Mouse (Mus musculus): ENCODE measurements around the gene Rpl37a.

The Rpl37a gene

GRCm38 (mm10) chr1:72710753-72711653, at the start of gene Rpl37a:
Rpl37a (plus strand) TSS chr1:72711290.
- ATAC-seq (ENCODE audit: low TSS enrichment): peak; percentile 98

- ATAC-seq (ENCODE audit: low TSS enrichment): no peak
Observed at GRCm38 (mm10) chr1:72673070-72673469, 38.0 kb upstream of the Rpl37a start.

- no peak for ATAC-seq (ENCODE audit: low TSS enrichment)
Observed at GRCm38 (mm10) chr1:72696256-72696655, 14.8 kb upstream of the Rpl37a start.

GRCm38 (mm10) chr1:72698651-72699050, 12.4 kb upstream of the Rpl37a start:
- no peak for ATAC-seq (ENCODE audit: low TSS enrichment)

- ATAC-seq (ENCODE audit: low TSS enrichment): no peak
Observed at GRCm38 (mm10) chr1:72700479-72700878, 10.6 kb upstream of the Rpl37a start, which contains the start of gene Ankar. Ankar (minus strand) TSS chr1:72700579.

- ATAC-seq (ENCODE audit: low TSS enrichment): no peak
Observed at GRCm38 (mm10) chr1:72707525-72707924, 3.6 kb upstream of the Rpl37a start.

GRCm38 (mm10) chr1:72711684-72712083, 594 bp downstream of the Rpl37a start:
- no peak for ATAC-seq (ENCODE audit: low TSS enrichment)

- ATAC-seq (ENCODE audit: low TSS enrichment): no peak
Observed at GRCm38 (mm10) chr1:72714547-72714946, 3.5 kb downstream of the Rpl37a start.

GRCm38 (mm10) chr1:72715065-72715464, 4.0 kb downstream of the Rpl37a start:
- no peak for ATAC-seq (ENCODE audit: low TSS enrichment)

- ATAC-seq (ENCODE audit: low TSS enrichment): no peak
Observed at GRCm38 (mm10) chr1:72715593-72716361, 4.7 kb downstream of the Rpl37a start.

- ATAC-seq (ENCODE audit: low TSS enrichment): no peak
Observed at GRCm38 (mm10) chr1:72716421-72716820, 5.3 kb downstream of the Rpl37a start.

- ATAC-seq (ENCODE audit: low TSS enrichment): peak; percentile 66
Observed at GRCm38 (mm10) chr1:72716926-72717325, 5.8 kb downstream of the Rpl37a start.

GRCm38 (mm10) chr1:72717540-72717939, 6.5 kb downstream of the Rpl37a start:
- no peak for ATAC-seq (ENCODE audit: low TSS enrichment)

GRCm38 (mm10) chr1:72718846-72719245, 7.8 kb downstream of the Rpl37a start:
- peak; percentile 83 for ATAC-seq (ENCODE audit: low TSS enrichment)

GRCm38 (mm10) chr1:72720115-72720725, 9.1 kb downstream of the Rpl37a start:
- ATAC-seq (ENCODE audit: low TSS enrichment): no peak

- 0 out of 2 replicates have a peak, but pooled peaks have one; percentile 21 for ATAC-seq (ENCODE audit: low TSS enrichment)
Observed at GRCm38 (mm10) chr1:72722646-72723045, 11.6 kb downstream of the Rpl37a start.

GRCm38 (mm10) chr1:72724354-72724753, 13.3 kb downstream of the Rpl37a start:
- no peak for ATAC-seq (ENCODE audit: low TSS enrichment)

- no peak for ATAC-seq (ENCODE audit: low TSS enrichment)
Observed at GRCm38 (mm10) chr1:72725941-72726340, 14.9 kb downstream of the Rpl37a start.

- no peak for ATAC-seq (ENCODE audit: low TSS enrichment)
Observed at GRCm38 (mm10) chr1:72728781-72729180, 17.7 kb downstream of the Rpl37a start.

- ATAC-seq (ENCODE audit: low TSS enrichment): no peak
Observed at GRCm38 (mm10) chr1:72730126-72730525, 19.0 kb downstream of the Rpl37a start.

- ATAC-seq (ENCODE audit: low TSS enrichment): no peak
Observed at GRCm38 (mm10) chr1:72733191-72733691, 22.2 kb downstream of the Rpl37a start.
